Mouse (Mus musculus) bone marrow macrophage, adult 2 months (primary cell): ENCODE measurements around the gene Fam205c. TPM values are rescaled to one million over a fixed set of nuclear protein-coding genes. Genes with fewer than 3 reads are reported as not detected.

Source experiments
- H3K27ac ChIP-seq: 2 replicates; pipeline ENCODE4 v1.5.1; 2012; ENCODE audit warnings: low read depth, low read length; ENCODE audit not compliant: insufficient read depth
- H3K4me1 ChIP-seq: 2 replicates; pipeline ENCODE4 v1.6.1; 2012; ENCODE audit warnings: low read length; ENCODE audit not compliant: control insufficient read depth, insufficient read depth
- H3K4me3 ChIP-seq: 2 replicates; pipeline ENCODE4 v1.5.1; 2012; ENCODE audit warnings: mild to moderate bottlenecking, low read length, moderate library complexity; ENCODE audit not compliant: insufficient read depth
- CTCF ChIP-seq: IDR thresholded peaks from 2 replicates; pipeline ENCODE4 v1.5.1; 2012; ENCODE audit warnings: low read depth, mild to moderate bottlenecking, low read length, moderate library complexity
- POLR2A ChIP-seq: IDR thresholded peaks from 2 replicates; pipeline ENCODE4 v1.6.1; 2012; ENCODE audit warnings: mild to moderate bottlenecking, low read depth, low read length, borderline replicate concordance
- polyA plus RNA-seq: library from polyadenylated mRNA; stranded (reverse); fragments of >200 nt; gene quantifications from 2 replicates; pipeline ENCODE4 v1.2.4, GENCODE M21; 2012; ENCODE audit not compliant: missing spikeins, insufficient read depth, insufficient read length

Gene Fam205c
- polyA plus RNA-seq = not detected in 2 replicates

GRCm38 (mm10) chr4:42874134-42874533 lies at the start of gene Fam205c:
Gene Fam205c (minus strand): TSS chr4:42874234.
- Histone ChIP-seq H3K27ac (no peak within 1 kb of the TSS), H3K4me1 (peaks cover 3% of the 10 kb centered on the region), H3K4me3 (no peak within 1 kb of the TSS)
- TF ChIP-seq CTCF (no peak), POLR2A (no peak)

DNA sequence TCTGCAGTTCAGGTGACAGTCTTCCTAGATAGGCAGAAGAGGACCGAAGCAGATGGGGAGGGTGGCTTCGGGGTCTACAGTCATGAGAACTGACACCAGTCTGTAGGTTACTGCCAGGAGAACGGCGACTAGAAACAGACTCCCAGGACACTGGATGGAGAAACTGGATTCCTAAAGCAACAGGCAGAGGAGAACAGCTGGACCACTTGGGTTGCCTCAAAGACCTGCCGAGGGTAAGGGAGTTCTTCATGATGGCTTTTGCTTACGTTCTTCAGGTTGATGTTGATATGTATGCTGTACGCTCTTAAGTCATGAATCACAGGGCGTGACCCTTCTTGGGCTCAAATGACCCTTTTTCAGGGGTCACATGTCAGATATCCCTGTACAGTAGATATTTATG lies 48.4 kb upstream of the Fam205c start:
- no peaks in the 10 kb centered on the region for H3K4me1 ChIP-seq
- no peak overlapping the region for H3K4me3 ChIP-seq
- no peak overlapping the region for H3K27ac ChIP-seq
- no peak for TF ChIP-seq CTCF
- no peak for TF ChIP-seq POLR2A

GRCm38 (mm10) chr4:42922056-42922455 lies 48.0 kb upstream of the Fam205c start:
- TF ChIP-seq POLR2A (no peak), CTCF (no peak)
- no peaks in the 10 kb centered on the region for H3K4me1 ChIP-seq
- H3K27ac ChIP-seq = no peak overlapping the region
- H3K4me3 ChIP-seq = no peak overlapping the region

DNA sequence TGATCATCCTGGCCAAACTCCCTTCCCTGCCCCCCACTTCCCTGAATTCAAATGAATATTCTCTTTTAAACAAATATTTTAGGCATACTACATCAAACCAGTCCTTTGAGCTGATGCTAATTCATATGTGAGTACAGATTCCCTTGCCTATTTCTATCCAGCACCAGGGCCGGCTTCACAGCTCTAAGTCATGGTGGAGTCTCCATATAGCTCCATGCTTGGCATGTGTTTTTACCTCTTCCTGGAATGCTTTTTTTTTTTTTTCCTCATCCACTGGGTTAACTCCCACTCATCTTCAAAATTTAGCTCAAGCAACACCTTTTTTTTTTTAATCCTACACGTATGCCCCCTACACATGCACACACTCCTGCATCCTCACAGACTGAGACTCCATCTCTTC lies 47.5 kb upstream of the Fam205c start:
- Histone ChIP-seq H3K27ac (no peak overlapping the region), H3K4me3 (no peak overlapping the region), H3K4me1 (no peaks in the 10 kb centered on the region)
- TF ChIP-seq POLR2A (no peak), CTCF (no peak)

GRCm38 (mm10) chr4:42920726-42921125 lies 46.7 kb upstream of the Fam205c start:
- H3K27ac ChIP-seq = no peak overlapping the region
- no peak overlapping the region for H3K4me3 ChIP-seq
- no peak for TF ChIP-seq CTCF
- TF ChIP-seq POLR2A = no peak
- H3K4me1 ChIP-seq = no peaks in the 10 kb centered on the region

GRCm38 (mm10) chr4:42917402-42917774 lies 43.4 kb upstream of the Fam205c start:
- Histone ChIP-seq H3K4me1 (no peaks in the 10 kb centered on the region), H3K27ac (no peak overlapping the region), H3K4me3 (peak overlapping the region; percentile 48)
- no peak for TF ChIP-seq POLR2A

- H3K4me3 ChIP-seq = peak within 1 kb of the TSS; percentile 48
- no peak within 1 kb of the TSS for H3K27ac ChIP-seq
- H3K4me1 ChIP-seq = no peaks in the 10 kb centered on the region
- TF ChIP-seq CTCF = no peak
- no peak for TF ChIP-seq POLR2A
Measured at GRCm38 (mm10) chr4:42916617-42917401, 42.8 kb upstream of the Fam205c start, which contains the start of gene Phf24. Gene Phf24 (plus strand): TSS chr4:42916660.

DNA sequence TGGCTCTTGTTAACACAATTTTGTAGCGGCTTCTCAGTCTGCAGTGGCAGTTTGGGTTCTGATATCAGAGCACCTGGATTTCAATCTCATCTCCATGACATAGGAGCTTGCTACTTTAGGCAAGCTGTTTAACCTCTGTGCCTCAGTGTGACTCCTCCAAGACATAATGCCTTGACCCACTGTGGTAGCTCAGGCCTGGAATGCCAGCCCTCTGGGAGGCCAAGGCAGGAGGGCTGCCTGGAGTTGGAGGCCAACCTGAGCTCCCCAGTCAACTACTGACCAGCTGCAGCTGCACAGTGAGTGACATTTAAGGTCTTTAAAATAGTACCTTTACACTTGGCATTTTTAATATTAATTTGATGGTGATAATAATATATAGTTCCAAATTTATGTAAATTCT lies 41.9 kb upstream of the Fam205c start:
- Histone ChIP-seq H3K4me1 (no peaks in the 10 kb centered on the region), H3K27ac (no peak overlapping the region), H3K4me3 (no peak overlapping the region)
- TF ChIP-seq POLR2A (no peak), CTCF (no peak)

- Histone ChIP-seq H3K4me3 (no peak overlapping the region), H3K4me1 (no peaks in the 10 kb centered on the region), H3K27ac (no peak overlapping the region)
- TF ChIP-seq CTCF (no peak), POLR2A (no peak)
Measured at GRCm38 (mm10) chr4:42915311-42915710, 41.3 kb upstream of the Fam205c start.

DNA sequence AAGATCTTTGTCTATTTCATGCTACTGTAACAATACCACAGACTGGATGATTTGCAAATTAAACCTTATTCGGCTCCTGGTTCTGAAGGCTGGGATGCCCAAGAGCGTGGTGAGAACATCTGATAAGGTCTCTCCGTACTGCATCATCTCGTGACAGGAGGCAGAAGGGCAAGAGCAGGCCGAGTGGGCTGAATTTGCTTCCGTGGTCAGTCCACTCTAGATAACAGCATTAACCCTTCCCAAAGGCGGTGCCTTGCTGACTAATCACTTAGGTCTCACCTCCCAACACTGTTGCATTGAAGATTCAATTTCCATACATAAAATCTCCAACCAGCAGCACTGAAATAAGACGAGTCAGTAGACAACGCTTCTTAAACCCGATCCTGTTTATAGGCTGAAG lies 39.4 kb upstream of the Fam205c start:
- H3K4me1 ChIP-seq = no peaks in the 10 kb centered on the region
- no peak for TF ChIP-seq CTCF
- no peak for TF ChIP-seq POLR2A
- no peak overlapping the region for H3K4me3 ChIP-seq
- H3K27ac ChIP-seq = no peak overlapping the region
